Mouse (Mus musculus) cerebellum, postnatal 10 days (tissue): ENCODE measurements around the gene Actl7a.

Source experiments
- DNase-seq, 2 experiments: peaks; one replicate each; pipeline ENCODE4 v3.0.0; 2021; ENCODE audit warnings: mixed read lengths in 2 of 2

Gene Actl7a

DNA sequence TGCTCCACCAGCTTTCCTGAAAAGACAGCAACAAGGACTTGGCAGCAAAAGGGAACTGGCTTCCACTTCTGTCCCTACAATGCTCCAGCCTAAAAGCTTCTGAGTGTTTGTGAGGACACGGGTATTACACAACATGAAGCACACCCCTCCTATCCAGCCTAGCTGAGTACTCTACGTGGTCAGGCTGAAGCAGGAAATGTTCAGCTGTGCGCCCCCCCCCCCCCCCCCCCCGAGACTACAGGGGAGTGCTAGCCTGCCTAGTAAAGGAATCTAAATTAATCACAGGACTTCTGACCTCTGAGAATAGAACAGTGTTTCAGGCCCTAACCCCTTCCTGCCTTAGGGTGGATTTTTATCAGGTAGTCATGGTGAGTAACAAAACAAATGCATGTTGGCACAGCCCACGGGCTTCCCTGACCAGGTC lies 24.7 kb downstream of the Actl7a start:
- no peak for DNase-seq

DNA sequence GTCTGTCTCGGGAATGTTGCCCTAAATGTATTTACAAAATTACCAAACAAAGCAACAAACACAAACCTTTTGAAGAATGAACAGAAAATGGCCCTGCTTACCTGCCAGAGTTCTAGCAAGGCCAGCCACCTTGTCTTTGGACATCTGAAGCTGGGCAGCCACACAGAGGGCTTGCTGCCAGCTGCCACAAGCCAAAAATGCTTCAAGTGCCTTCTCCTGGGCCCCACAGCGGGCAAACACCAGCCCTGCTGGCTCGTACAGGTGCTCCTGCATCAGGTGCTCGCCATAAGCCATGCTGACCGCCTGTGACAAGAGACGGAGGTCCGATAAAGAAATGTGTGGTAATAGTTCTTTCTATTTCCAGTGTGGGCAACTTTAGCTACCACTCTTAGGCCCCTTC lies 25.7 kb downstream of the Actl7a start:
- DNase-seq = no peak

DNA sequence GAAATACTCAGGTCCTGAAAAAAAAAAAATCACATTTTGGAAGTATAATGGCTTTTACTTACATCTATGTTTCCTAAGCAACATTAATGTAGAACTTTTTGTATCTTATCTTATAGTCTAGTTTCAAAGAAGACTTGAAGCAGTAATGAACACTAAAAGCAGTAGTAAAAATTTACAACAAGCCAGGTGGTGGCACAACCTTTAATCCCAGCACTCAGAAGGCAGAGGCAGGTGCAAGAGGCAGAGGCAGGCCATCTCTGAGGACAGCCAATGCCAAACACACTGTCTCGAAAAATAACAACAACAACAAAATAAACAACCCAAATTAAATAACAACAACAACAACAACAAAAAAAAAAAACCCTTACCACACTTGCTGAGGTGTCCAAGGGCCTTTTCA lies 27.9 kb downstream of the Actl7a start:
- no peak for DNase-seq

DNA sequence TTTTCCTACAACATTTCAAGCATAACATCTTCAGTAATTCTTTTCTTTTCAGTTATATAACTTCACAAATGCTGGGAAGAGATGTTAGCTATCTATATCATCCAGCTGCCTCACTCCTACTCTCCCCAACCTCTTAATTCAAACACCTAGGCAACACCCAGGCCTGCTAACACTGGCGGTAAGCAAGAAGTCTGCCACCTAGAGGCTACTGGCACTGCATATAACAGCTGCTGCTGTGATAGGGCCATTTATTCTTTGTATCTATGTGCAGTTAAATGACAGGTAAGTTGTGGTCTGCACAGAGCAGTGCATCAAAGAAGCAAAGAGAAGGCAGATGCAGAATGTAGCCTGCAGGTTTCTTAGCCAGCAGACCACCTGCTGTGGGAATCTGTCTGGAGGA lies 48.2 kb downstream of the Actl7a start:
- peak; percentile 16 to 38 for DNase-seq
